In the genomic region with DNA sequence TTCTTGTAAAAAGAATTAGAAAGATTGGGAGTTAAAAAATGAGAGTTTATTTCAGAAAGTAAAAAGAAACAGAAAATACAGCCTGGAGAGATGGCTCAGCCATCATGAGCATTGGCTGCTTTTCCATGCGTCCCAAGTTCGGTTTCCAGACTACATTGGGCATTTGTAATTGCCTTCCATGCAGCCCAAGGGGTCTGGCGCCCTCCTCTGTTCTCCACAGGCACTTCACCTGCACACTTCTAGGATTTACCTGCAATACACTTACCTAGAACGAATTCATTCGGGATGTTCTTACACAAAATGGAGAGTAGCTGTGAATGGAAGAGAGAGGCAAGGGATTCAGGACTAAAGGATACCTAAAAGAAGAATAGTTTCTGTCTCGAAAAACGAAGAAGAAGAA, we compare ENCODE assay signal across 9 mouse cellular contexts. TPM values are rescaled to one million over a fixed set of nuclear protein-coding genes. Genes with fewer than 3 reads are reported as not detected.
DNase-seq lines count a peak whose midpoint lies in the region; ATAC-seq and TF ChIP-seq lines count a peak whose summit lies in the region.
"Had no signal": no experiment of that assay in that cellular context is flagged by ENCODE, and none has a peak within 500 bp of the region (broad histone marks: within the 10 kb centered on the region; RNA-seq: fewer than 3 reads in every experiment).

No protein-coding gene starts in this region.

- peak; percentile 35 for TF ChIP-seq CTCF in Patski (IDR thresholded peaks at IDR 0.05)
- peak; percentile 68 for TF ChIP-seq CTCF in lung, postnatal 0 days (IDR thresholded peaks at IDR 0.05)

- peak; percentile 10 for DNase-seq in kidney, adult 11 months
- DNase-seq in Patski (ENCODE audit: low read depth, low spot score), result no peak
- peak; percentile 38 for DNase-seq in gastrocnemius, postnatal 10 days
- peak; percentile 18 for DNase-seq in lung, postnatal 0 days (ENCODE audit: low spot score)
- DNase-seq in embryo, embryonic 10 days (ENCODE audit: low spot score), result no peak
- no peak for DNase-seq in yolk sac, embryonic 10.5 days (ENCODE audit: low spot score)

- 45% methylated on average over 5 of the region's 7 CpGs for whole genome bisulfite sequencing in kidney, embryonic 16.5 days
- 35% methylated on average over 5 of the region's 7 CpGs for WGBS in lung, postnatal 0 days

- H3K9ac ChIP-seq in kidney, embryonic 16.5 days (replicated peaks; ENCODE audit: low read length), result no peak overlapping the region
- H3K9ac ChIP-seq in lung, postnatal 0 days (replicated peaks; ENCODE audit: low read depth), result no peak overlapping the region
- H3K9ac ChIP-seq: midbrain, embryonic 12.5 days had no signal

- H3K36me3 ChIP-seq in kidney, embryonic 16.5 days (ENCODE audit: insufficient read depth, low read length), result no peaks in the 10 kb centered on the region
- H3K36me3 ChIP-seq in lung, postnatal 0 days (ENCODE audit: insufficient read depth, low read length), result no peaks in the 10 kb centered on the region
- H3K36me3 ChIP-seq: midbrain, embryonic 12.5 days had no signal

- no peak for ATAC-seq in kidney, embryonic 16.5 days (ENCODE audit: low FRiP score, low TSS enrichment)
- ATAC-seq in Patski, result no peak
- ATAC-seq in lung, postnatal 0 days, result no peak
- ATAC-seq in inflammation-experienced regulatory T-cells, adult 6 months, result no peak

- H3K27me3 ChIP-seq in kidney, embryonic 16.5 days (ENCODE audit: insufficient read depth, low read length), result no peaks in the 10 kb centered on the region
- H3K27me3 ChIP-seq in Patski, result no peaks in the 10 kb centered on the region
- no peaks in the 10 kb centered on the region for H3K27me3 ChIP-seq in lung, postnatal 0 days (replicated peaks; ENCODE audit: insufficient read depth, low read length)
- H3K27me3 ChIP-seq: midbrain, embryonic 12.5 days had no signal

- POLR2A ChIA-PET in Patski (lab: Charles Lee), result no interaction called here

- H3K9me3 ChIP-seq in kidney, embryonic 16.5 days (ENCODE audit: low read length), result no peaks in the 10 kb centered on the region
- H3K9me3 ChIP-seq in lung, postnatal 0 days (ENCODE audit: low read length), result no peaks in the 10 kb centered on the region
- H3K9me3 ChIP-seq: midbrain, embryonic 12.5 days had no signal

- in situ Hi-C loops in Patski (cut with MboI; ENCODE audit: low pct_unique_long_range_greater_than_20kb), result no loop called here

- H3K4me2 ChIP-seq in kidney, embryonic 16.5 days (replicated peaks; ENCODE audit: low read depth, low read length), result no peak overlapping the region
- no peak overlapping the region for H3K4me2 ChIP-seq in lung, postnatal 0 days (replicated peaks; ENCODE audit: low read depth, low read length)
- H3K4me2 ChIP-seq: midbrain, embryonic 12.5 days had no signal

- no peak overlapping the region for H3K27ac ChIP-seq in kidney, embryonic 16.5 days (ENCODE audit: low read length)
- no peak overlapping the region for H3K27ac ChIP-seq in lung, postnatal 0 days (ENCODE audit: low read length)
- H3K27ac ChIP-seq: midbrain, embryonic 12.5 days had no signal

- CTCF ChIA-PET in Patski (lab: Charles Lee), result no interaction called here

- H3K4me3 ChIP-seq in kidney, embryonic 16.5 days (ENCODE audit: low read length), result no peak overlapping the region
- no peak overlapping the region for H3K4me3 ChIP-seq in lung, postnatal 0 days (ENCODE audit: low read depth, low read length)
- H3K4me3 ChIP-seq: midbrain, embryonic 12.5 days had no signal

- no peak for TF ChIP-seq EP300 in lung, postnatal 0 days (IDR thresholded peaks at IDR 0.05)

- no peaks in the 10 kb centered on the region for H3K4me1 ChIP-seq in kidney, embryonic 16.5 days (ENCODE audit: insufficient read depth, low read length)
- no peaks in the 10 kb centered on the region for H3K4me1 ChIP-seq in lung, postnatal 0 days (ENCODE audit: insufficient read depth, low read depth, low read length)
- H3K4me1 ChIP-seq: midbrain, embryonic 12.5 days had no signal

RNA-seq across cellular contexts. Expression of a gene that starts 17.9 kb away (rescaled TPM):
- not detected in 2 replicates for polyA plus RNA-seq in kidney, embryonic 16.5 days (2015; fragmentation: Nextera tagmentation; extraction: Ambion mirVana)
- polyA plus RNA-seq in Patski (2021), result not detected
- not detected for total RNA-seq in gastrocnemius, postnatal 10 days (2021)
- polyA plus RNA-seq in lung, postnatal 0 days (2015; fragmentation: Nextera tagmentation; extraction: Ambion mirVana), result 0.88 and 0.98 TPM in 2 replicates
- polyA plus RNA-seq in inflammation-experienced regulatory T-cells, adult 6 months (2017; shearing (Covaris generic)), result not detected

RNA-seq across cellular contexts. Expression of a gene that starts 20.1 kb away (rescaled TPM):
- polyA plus RNA-seq in kidney, embryonic 16.5 days (2015; fragmentation: Nextera tagmentation; extraction: Ambion mirVana), result 14.9 TPM in 2 replicates
- 14.0 TPM for polyA plus RNA-seq in Patski (2021)
- 10 to 100 TPM; 15.6 to 17.0 TPM for total RNA-seq in gastrocnemius, postnatal 10 days (2021)
- polyA plus RNA-seq in lung, postnatal 0 days (2015; fragmentation: Nextera tagmentation; extraction: Ambion mirVana), result 9.7 and 10.5 TPM in 2 replicates
- polyA plus RNA-seq in inflammation-experienced regulatory T-cells, adult 6 months (2017; shearing (Covaris generic)), result 10 to 100 TPM; 14.9 to 19.1 (median 18.7) TPM

Comparison
In these comparisons a context has a peak if more than half of its experiments do, and no peak if none do; other contexts are left out.
1. DNase-seq: peak in kidney, adult 11 months (single experiment), gastrocnemius, postnatal 10 days (single experiment) and lung, postnatal 0 days (single experiment); none in Patski (single experiment), embryo, embryonic 10 days (single experiment) and yolk sac, embryonic 10.5 days (single experiment).